Mouse (Mus musculus) thymus, adult 2 months (tissue): ENCODE data around the gene Nedd1.

Experiments
- CTCF ChIP-seq: fragments of 200-500 bp; IDR thresholded peaks from 2 replicates; pipeline ENCODE4 v1.5.1; 2012; ENCODE audit warnings: mild to moderate bottlenecking, control low read depth, low read length, moderate library complexity, borderline replicate concordance; ENCODE audit not compliant: control insufficient read depth, poor library complexity, insufficient read depth; ENCODE audit errors: extremely low read depth
- POLR2A ChIP-seq: fragments of 200-500 bp; IDR thresholded peaks from 2 replicates; pipeline ENCODE4 v1.6.1; 2012; ENCODE audit warnings: mild to moderate bottlenecking, low read length, control low read depth, moderate library complexity; ENCODE audit not compliant: control insufficient read depth, poor library complexity, insufficient read depth; ENCODE audit errors: extremely low read depth

DNA sequence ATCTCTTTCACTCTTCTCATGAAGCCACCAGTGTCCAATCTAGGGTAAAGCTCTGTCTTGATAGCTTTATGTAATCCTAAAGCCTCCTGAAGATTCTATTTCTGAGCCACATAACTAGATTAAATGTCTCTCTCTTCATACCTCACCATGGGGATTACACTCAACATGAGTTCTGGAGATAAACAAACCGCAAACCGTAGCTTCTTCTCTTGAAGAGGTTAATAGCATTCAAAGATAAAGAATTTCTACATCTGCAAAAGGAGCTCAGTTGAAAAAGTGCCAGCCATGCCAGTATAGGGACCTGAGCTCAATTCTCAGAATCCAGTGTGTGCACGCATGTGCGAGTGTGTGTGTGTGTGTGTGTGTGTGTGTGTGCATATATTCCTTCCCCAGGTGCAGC lies 50.3 kb downstream of the Nedd1 start:
- TF ChIP-seq CTCF (no peak), POLR2A (no peak)
